Mouse (Mus musculus) midbrain, embryonic 14.5 days (tissue): ENCODE measurements around the gene Znrf1. TPM values are rescaled to one million over a fixed set of nuclear protein-coding genes. Genes with fewer than 3 reads are reported as not detected.

Experiments
- ATAC-seq: fragments of 200-750 bp; cut with Nextera tagmentation; 2 replicates; pipeline ENCODE4 v1.8.0; 2017; ENCODE audit warnings: moderate number of reproducible peaks, moderate library complexity; ENCODE audit not compliant: low FRiP score, low TSS enrichment
- DNase-seq: peaks from one replicate; pipeline ENCODE4 v3.0.0-alpha.2; 2015
- H3K27ac ChIP-seq: fragments of 300-500 bp; sonication (generic); replicated peaks from 2 replicates; pipeline ENCODE4 v1.5.1; 2014; ENCODE audit warnings: mild to moderate bottlenecking, low read depth, low read length, moderate library complexity
- H3K27me3 ChIP-seq: fragments of 300-500 bp; sonication (generic); 2 replicates; pipeline ENCODE4 v1.6.1; 2014; ENCODE audit warnings: low read length, control low read depth, mixed read lengths; ENCODE audit not compliant: control insufficient read depth, insufficient read depth
- H3K36me3 ChIP-seq: fragments of 300-500 bp; sonication (generic); 2 replicates; pipeline ENCODE4 v1.6.1; 2014; ENCODE audit warnings: low read length, control low read depth; ENCODE audit not compliant: control insufficient read depth, insufficient read depth
- H3K4me1 ChIP-seq: fragments of 300-500 bp; sonication (generic); 2 replicates; pipeline ENCODE4 v1.6.1; 2014; ENCODE audit warnings: mild to moderate bottlenecking, antibody characterized with exemption, low read length, control low read depth; ENCODE audit not compliant: control insufficient read depth, insufficient read depth
- H3K4me2 ChIP-seq: fragments of 300-500 bp; sonication (generic); 2 replicates; pipeline ENCODE4 v1.6.1; 2014; ENCODE audit warnings: mild to moderate bottlenecking, low read length, moderate library complexity
- H3K4me3 ChIP-seq: fragments of 300-500 bp; sonication (generic); replicated peaks from 2 replicates; pipeline ENCODE4 v1.5.1; 2014; ENCODE audit warnings: low read depth, low read length
- H3K9ac ChIP-seq: fragments of 300-500 bp; sonication (generic); replicated peaks from 2 replicates; pipeline ENCODE4 v1.6.1; 2014; ENCODE audit warnings: mild to moderate bottlenecking, low read length, moderate library complexity
- H3K9me3 ChIP-seq: fragments of 300-500 bp; sonication (generic); 2 replicates; pipeline ENCODE4 v1.6.1; 2016; ENCODE audit warnings: low read length, control low read depth, mixed read lengths; ENCODE audit not compliant: control insufficient read depth
- WGBS: fragments of 180-500 bp; shearing (Covaris S2); extraction: QIAGEN DNeasy Blood & Tissue Kit; methylation state at CpG from one replicate; pipeline ENCODE4 v1.1.7; 2014; 5-methylcytosine and 5-hydroxymethylcytosine counted together
- polyA plus RNA-seq: library from polyadenylated mRNA; unstranded; fragments of >200 nt; fragmentation: Nextera tagmentation; extraction: Ambion mirVana; gene quantifications from 2 replicates; pipeline ENCODE4 v1.2.1, GENCODE M21; 2014

The Znrf1 gene
- polyA plus RNA-seq, 1 experiment from 2014 or later, result 108 TPM

GRCm38 (mm10) chr8:111577880-111578533 is 42.1 kb downstream of the Znrf1 start:
- 95% methylated on average over 9 of the region's 9 CpGs for WGBS
- Histone ChIP-seq H3K9me3 (no peaks in the 10 kb centered on the region), H3K9ac (no peak overlapping the region), H3K36me3 (no peaks in the 10 kb centered on the region), H3K4me1 (peaks cover 13% of the 10 kb centered on the region), H3K4me3 (no peak overlapping the region), H3K4me2 (no peak overlapping the region), H3K27me3 (no peaks in the 10 kb centered on the region), H3K27ac (no peak overlapping the region)
- ATAC-seq, result no peak
- no peak for DNase-seq

GRCm38 (mm10) chr8:111579318-111579717 is 43.4 kb downstream of the Znrf1 start:
- H3K36me3 ChIP-seq, result no peaks in the 10 kb centered on the region
- ATAC-seq, result no peak
- H3K27ac ChIP-seq, result no peak overlapping the region
- WGBS, result 91% methylated on average over 1 of the region's 1 CpGs
- H3K4me2 ChIP-seq, result no peak overlapping the region
- H3K4me3 ChIP-seq, result no peak overlapping the region
- H3K9ac ChIP-seq, result no peak overlapping the region
- H3K4me1 ChIP-seq, result peaks cover 6% of the 10 kb centered on the region
- no peaks in the 10 kb centered on the region for H3K27me3 ChIP-seq
- no peaks in the 10 kb centered on the region for H3K9me3 ChIP-seq
- DNase-seq, result no peak

DNA sequence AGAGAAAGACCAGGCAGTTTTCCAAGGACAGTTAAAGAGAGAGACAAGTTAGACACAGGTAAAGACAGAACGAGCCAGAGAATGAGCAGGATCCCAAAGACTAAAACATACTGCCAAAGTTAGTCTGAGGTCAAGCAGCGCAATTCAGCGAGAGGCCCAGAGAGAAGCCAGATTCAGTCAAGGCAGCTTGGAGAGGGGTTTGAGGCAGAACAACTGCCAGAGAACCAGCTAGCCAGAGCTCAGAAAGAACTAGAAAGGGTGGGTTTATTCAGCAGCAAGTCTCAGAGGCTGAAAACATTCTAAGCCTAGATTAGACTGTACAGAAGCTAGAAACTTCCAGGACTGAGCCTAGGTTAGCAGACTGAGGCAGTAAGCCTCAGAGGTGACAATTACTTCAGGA is 44.4 kb downstream of the Znrf1 start:
- Histone ChIP-seq H3K4me1 (peaks cover 6% of the 10 kb centered on the region), H3K9me3 (no peaks in the 10 kb centered on the region), H3K36me3 (no peaks in the 10 kb centered on the region), H3K27ac (no peak overlapping the region), H3K4me3 (no peak overlapping the region), H3K9ac (no peak overlapping the region), H3K4me2 (no peak overlapping the region), H3K27me3 (no peaks in the 10 kb centered on the region)
- no peak for DNase-seq
- 97% methylated on average over 3 of the region's 3 CpGs for WGBS
- ATAC-seq, result no peak

DNA sequence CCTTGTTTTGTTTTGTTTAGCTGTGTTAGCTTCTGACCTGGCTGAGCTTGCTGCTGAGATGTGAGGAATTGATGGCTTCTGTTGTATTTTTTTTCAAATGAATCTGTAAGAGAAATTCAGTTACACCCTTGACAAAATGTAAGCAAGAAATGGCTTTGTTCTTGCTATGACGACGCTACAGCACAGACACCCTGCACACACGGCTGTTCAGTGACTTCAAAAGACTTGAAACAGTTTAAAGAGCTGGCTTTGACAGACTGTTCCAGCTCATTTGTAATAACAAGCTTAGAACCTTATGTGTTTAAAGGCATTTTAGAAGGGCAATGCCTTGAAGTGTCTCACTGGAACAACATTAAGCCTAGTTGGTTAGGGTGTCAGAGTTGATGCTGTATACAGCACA is 46.5 kb downstream of the Znrf1 start:
- Histone ChIP-seq H3K4me2 (no peak overlapping the region), H3K4me1 (peaks cover 6% of the 10 kb centered on the region), H3K27ac (no peak overlapping the region), H3K36me3 (no peaks in the 10 kb centered on the region), H3K9ac (no peak overlapping the region), H3K27me3 (no peaks in the 10 kb centered on the region), H3K9me3 (no peaks in the 10 kb centered on the region), H3K4me3 (no peak overlapping the region)
- ATAC-seq, result no peak
- no peak for DNase-seq
- 44% methylated on average over 3 of the region's 3 CpGs for WGBS

GRCm38 (mm10) chr8:111584946-111585345 is 49.0 kb downstream of the Znrf1 start:
- no peak for DNase-seq
- Histone ChIP-seq H3K36me3 (no peaks in the 10 kb centered on the region), H3K4me2 (no peak overlapping the region), H3K27me3 (no peaks in the 10 kb centered on the region), H3K27ac (no peak overlapping the region), H3K4me1 (no peaks in the 10 kb centered on the region; the same call in 1 of the 2 replicates), H3K4me3 (no peak overlapping the region), H3K9me3 (no peaks in the 10 kb centered on the region), H3K9ac (no peak overlapping the region)
- ATAC-seq, result no peak
- WGBS, result 97% methylated on average over 3 of the region's 3 CpGs

GRCm38 (mm10) chr8:111587545-111588094 is 51.7 kb downstream of the Znrf1 start:
- H3K4me3 ChIP-seq, result no peak overlapping the region
- H3K9ac ChIP-seq, result no peak overlapping the region
- H3K27me3 ChIP-seq, result no peaks in the 10 kb centered on the region
- no peak for DNase-seq
- WGBS, result 100% methylated on average over 1 of the region's 1 CpGs
- no peak overlapping the region for H3K27ac ChIP-seq
- no peaks in the 10 kb centered on the region for H3K9me3 ChIP-seq
- no peak overlapping the region for H3K4me2 ChIP-seq
- peaks cover 9% of the 10 kb centered on the region for H3K4me1 ChIP-seq
- H3K36me3 ChIP-seq, result 0 out of 2 replicates have a peak, but pooled peaks cover 3% of the 10 kb centered on the region
- no peak for ATAC-seq

DNA sequence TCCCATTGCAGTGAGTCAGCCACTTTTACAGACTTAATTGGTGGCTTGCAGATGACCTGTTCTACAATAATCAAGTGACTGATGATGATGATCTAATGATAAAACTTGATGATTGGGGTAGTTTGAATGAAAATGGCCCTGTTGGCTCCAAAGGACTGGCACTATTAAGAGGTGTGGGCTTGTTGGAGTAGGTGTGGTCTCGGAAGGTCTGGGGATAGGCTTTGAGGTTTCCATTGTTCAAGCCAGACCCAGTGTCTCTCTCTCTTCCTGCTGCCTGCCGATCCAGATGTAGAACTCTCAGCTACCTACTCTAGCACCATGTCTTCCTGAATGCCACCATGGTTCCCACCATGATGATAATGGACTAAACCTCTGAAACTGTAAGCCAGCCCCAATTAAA is 52.4 kb downstream of the Znrf1 start:
- 95% methylated on average over 2 of the region's 2 CpGs for WGBS
- ATAC-seq, result no peak
- H3K4me1 ChIP-seq, result peaks cover 14% of the 10 kb centered on the region; the same call in 1 of the 2 replicates

GRCm38 (mm10) chr8:111590214-111590613 is 54.3 kb downstream of the Znrf1 start:
- Histone ChIP-seq H3K9me3 (no peaks in the 10 kb centered on the region), H3K27ac (no peak overlapping the region), H3K36me3 (0 out of 2 replicates have a peak, but pooled peaks cover 3% of the 10 kb centered on the region), H3K4me1 (peaks cover 22% of the 10 kb centered on the region), H3K4me3 (no peak overlapping the region), H3K4me2 (no peak overlapping the region), H3K27me3 (no peaks in the 10 kb centered on the region), H3K9ac (no peak overlapping the region)
- no peak for DNase-seq
- ATAC-seq, result no peak
- WGBS, result 89% methylated on average over 3 of the region's 3 CpGs

More for the DNA sequence above, 52.4 kb downstream of the Znrf1 start:
- no peak for DNase-seq
- Histone ChIP-seq H3K9me3 (no peaks in the 10 kb centered on the region), H3K4me3 (no peak overlapping the region), H3K4me2 (no peak overlapping the region), H3K9ac (no peak overlapping the region), H3K36me3 (0 out of 2 replicates have a peak, but pooled peaks cover 3% of the 10 kb centered on the region), H3K27me3 (no peaks in the 10 kb centered on the region), H3K27ac (no peak overlapping the region)

GRCm38 (mm10) chr8:111591176-111591575 is 55.3 kb downstream of the Znrf1 start:
- DNase-seq (no peak), ATAC-seq (no peak)
- H3K27ac ChIP-seq, result no peak overlapping the region
- H3K9me3 ChIP-seq, result no peaks in the 10 kb centered on the region
- H3K36me3 ChIP-seq, result 0 out of 2 replicates have a peak, but pooled peaks cover 3% of the 10 kb centered on the region
- H3K4me3 ChIP-seq, result no peak overlapping the region
- no peaks in the 10 kb centered on the region for H3K27me3 ChIP-seq
- no peak overlapping the region for H3K4me2 ChIP-seq
- H3K9ac ChIP-seq, result no peak overlapping the region
- H3K4me1 ChIP-seq, result peaks cover 32% of the 10 kb centered on the region
